Mouse (Mus musculus) kidney, adult 2 months (tissue): ENCODE data around the gene Pth2. TPM values are rescaled to one million over a fixed set of nuclear protein-coding genes. Genes with fewer than 3 reads are reported as not detected.

Experiments used
- DNase-seq: peaks from one replicate; pipeline ENCODE4 v3.0.0; 2021
- H3K27ac ChIP-seq: fragments of 200-500 bp; 2 replicates; pipeline ENCODE4 v1.5.1; 2012; ENCODE audit warnings: low read depth, low read length, control low read depth, inconsistent platforms; ENCODE audit not compliant: insufficient read depth
- H3K27me3 ChIP-seq: fragments of 200-500 bp; replicated peaks from 2 replicates; pipeline ENCODE4 v1.6.1; 2012; ENCODE audit warnings: mild to moderate bottlenecking, moderate library complexity, low read length, inconsistent platforms; ENCODE audit not compliant: control insufficient read depth, insufficient read depth
- H3K36me3 ChIP-seq: fragments of 200-500 bp; 2 replicates; pipeline ENCODE4 v1.6.1; 2012; ENCODE audit warnings: mild to moderate bottlenecking, moderate library complexity, low read length, inconsistent platforms; ENCODE audit not compliant: control insufficient read depth, insufficient read depth
- H3K4me1 ChIP-seq: fragments of 200-500 bp; 2 replicates; pipeline ENCODE4 v1.6.1; 2011; ENCODE audit warnings: low read length; ENCODE audit not compliant: control insufficient read depth, insufficient read depth
- H3K4me3 ChIP-seq: fragments of 200-500 bp; 2 replicates; pipeline ENCODE4 v1.5.1; 2011; ENCODE audit warnings: mild to moderate bottlenecking, low read depth, low read length, control low read depth; ENCODE audit not compliant: insufficient read depth
- CTCF ChIP-seq: fragments of 200-500 bp; conservative IDR thresholded peaks from 2 replicates; pipeline ENCODE4 v1.5.1; 2011; ENCODE audit warnings: low read depth, mild to moderate bottlenecking, control low read depth, low read length, moderate library complexity, mixed read lengths; ENCODE audit not compliant: insufficient read depth, insufficient read length
- POLR2A ChIP-seq: fragments of 200-500 bp; IDR thresholded peaks from one replicate; pipeline ENCODE4 v1.6.1; 2011; ENCODE audit warnings: low read depth, low read length, control low read depth
- WGBS: fragments of 180-500 bp; shearing (Covaris S2); methylation state at CpG from one replicate; pipeline ENCODE4 v1.1.7; 2018; 5-methylcytosine and 5-hydroxymethylcytosine counted together
- polyA plus RNA-seq: library from polyadenylated mRNA; depleted of rRNA; stranded (reverse); fragments of >200 nt; gene quantifications from 2 replicates; pipeline ENCODE4 v1.2.3, GENCODE M21; 2012

Pth2 gene
- polyA plus RNA-seq, 1 experiment = not detected

DNA sequence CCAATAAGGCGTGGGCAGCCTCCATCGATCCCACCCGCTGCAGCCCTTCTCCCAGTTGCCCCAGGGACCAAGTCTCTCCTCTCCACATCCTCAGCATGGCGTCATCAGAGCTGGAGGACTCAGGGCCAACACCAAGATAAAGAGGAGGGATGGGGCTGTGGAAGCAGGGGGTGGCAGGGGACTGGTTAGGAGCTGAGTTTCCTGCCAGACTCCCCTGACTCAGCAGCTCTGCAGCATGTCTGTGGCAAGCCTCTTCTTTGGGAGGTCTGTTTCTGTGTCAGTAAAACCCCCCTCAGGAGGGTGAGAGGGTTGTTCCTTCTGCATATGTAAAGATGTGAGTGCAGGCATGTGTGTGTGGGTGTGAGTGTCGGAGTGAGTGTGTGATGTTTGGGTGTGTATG lies 16.2 kb downstream of the Pth2 start:
- no peaks in the 10 kb centered on the region for H3K4me1 ChIP-seq
- 82% methylated on average over 5 of the region's 5 CpGs for WGBS
- H3K27me3 ChIP-seq = no peaks in the 10 kb centered on the region
- H3K4me3 ChIP-seq = no peak overlapping the region
- no peaks in the 10 kb centered on the region for H3K36me3 ChIP-seq
- TF ChIP-seq CTCF (no peak), POLR2A (no peak)
- no peak overlapping the region for H3K27ac ChIP-seq
- DNase-seq = no peak

DNA sequence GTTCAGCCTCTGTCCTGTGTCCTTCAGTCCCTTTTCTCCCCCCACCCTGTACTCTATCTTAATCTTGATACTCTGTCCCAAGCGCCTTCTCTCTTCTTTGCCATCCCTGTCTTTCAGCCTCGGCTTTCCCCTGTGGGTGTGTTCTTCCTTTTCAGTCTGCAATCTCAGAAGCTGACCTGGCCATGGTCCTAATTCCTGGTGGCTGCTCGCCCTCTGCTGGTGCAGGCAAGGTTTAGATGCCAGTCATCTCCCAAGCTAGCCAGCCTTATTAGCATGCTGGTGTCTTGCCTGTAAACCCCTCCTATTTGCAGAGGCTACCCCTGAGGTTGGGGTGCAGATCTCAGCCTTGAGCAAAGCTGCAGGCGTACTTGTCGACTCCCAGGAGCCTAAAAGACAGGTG lies 17.6 kb downstream of the Pth2 start:
- TF ChIP-seq POLR2A (no peak), CTCF (peak; percentile 95)
- H3K36me3 ChIP-seq = no peaks in the 10 kb centered on the region
- WGBS = 10% methylated on average over 5 of the region's 5 CpGs
- H3K4me1 ChIP-seq = no peaks in the 10 kb centered on the region
- no peak overlapping the region for H3K4me3 ChIP-seq
- H3K27me3 ChIP-seq = no peaks in the 10 kb centered on the region
- H3K27ac ChIP-seq = no peak overlapping the region
- peak; percentile 84 for DNase-seq

GRCm38 (mm10) chr7:45198961-45199360 lies 18.2 kb downstream of the Pth2 start:
- WGBS = 78% methylated on average over 11 of the region's 11 CpGs
- Histone ChIP-seq H3K4me1 (no peaks in the 10 kb centered on the region), H3K36me3 (no peaks in the 10 kb centered on the region), H3K27me3 (no peaks in the 10 kb centered on the region), H3K4me3 (no peak overlapping the region), H3K27ac (no peak overlapping the region)
- no peak for DNase-seq
- TF ChIP-seq POLR2A = no peak

GRCm38 (mm10) chr7:45202654-45203053 lies 21.9 kb downstream of the Pth2 start:
- 64% methylated on average over 10 of the region's 10 CpGs for WGBS
- no peaks in the 10 kb centered on the region for H3K27me3 ChIP-seq
- H3K4me1 ChIP-seq = no peaks in the 10 kb centered on the region

GRCm38 (mm10) chr7:45204380-45205143 lies 23.8 kb downstream of the Pth2 start, which contains the start of gene Ccdc155:
Gene Ccdc155, minus strand, starts transcription at chr7:45204892.
- WGBS = 7% methylated on average over 44 of the region's 44 CpGs
- no peaks in the 10 kb centered on the region for H3K4me1 ChIP-seq
- no peak within 1 kb of the TSS for H3K27ac ChIP-seq
- no peaks in the 10 kb centered on the region for H3K27me3 ChIP-seq
- TF ChIP-seq POLR2A (no peak), CTCF (no peak)
- DNase-seq = peak; percentile 92
- peak within 1 kb of the TSS; percentile 32 for H3K4me3 ChIP-seq
- no peaks in the 10 kb centered on the region for H3K36me3 ChIP-seq

More at GRCm38 (mm10) chr7:45202654-45203053, 21.9 kb downstream of the Pth2 start:
- no peak for DNase-seq
- no peaks in the 10 kb centered on the region for H3K36me3 ChIP-seq
- TF ChIP-seq POLR2A (no peak), CTCF (no peak)
- H3K27ac ChIP-seq = no peak overlapping the region
- no peak overlapping the region for H3K4me3 ChIP-seq

GRCm38 (mm10) chr7:45208260-45208659 lies 27.5 kb downstream of the Pth2 start:
- 83% methylated on average over 6 of the region's 6 CpGs for WGBS
- H3K36me3 ChIP-seq = no peaks in the 10 kb centered on the region
- no peak overlapping the region for H3K27ac ChIP-seq
- no peak for DNase-seq
- TF ChIP-seq CTCF (no peak), POLR2A (no peak)
- no peaks in the 10 kb centered on the region for H3K4me1 ChIP-seq
- no peak overlapping the region for H3K4me3 ChIP-seq
- 0 out of 2 replicates have a peak, but pooled peaks cover 2% of the 10 kb centered on the region for H3K27me3 ChIP-seq

DNA sequence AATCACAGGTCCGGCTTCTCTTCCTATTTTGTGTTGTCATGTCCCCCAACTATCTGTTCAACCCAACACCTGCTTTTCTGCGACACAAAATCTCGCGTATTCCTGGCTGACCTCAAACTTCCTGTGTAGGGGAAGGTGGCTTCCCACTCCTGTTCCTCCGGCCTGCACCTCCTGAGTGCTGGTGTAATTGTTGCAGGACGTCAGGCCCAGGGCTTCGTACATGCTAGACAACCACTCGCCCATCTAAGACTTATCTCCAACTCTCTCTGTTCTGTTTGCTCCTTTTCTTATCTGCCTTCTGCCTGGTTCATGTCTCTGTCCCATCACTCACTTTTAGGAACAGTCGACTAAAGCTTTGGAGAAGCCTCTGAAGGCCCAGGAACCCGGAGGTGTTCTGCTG lies 30.3 kb downstream of the Pth2 start:
- H3K36me3 ChIP-seq = no peaks in the 10 kb centered on the region
- TF ChIP-seq POLR2A (no peak), CTCF (no peak)
- H3K4me3 ChIP-seq = no peak overlapping the region
- H3K27ac ChIP-seq = no peak overlapping the region
- no peaks in the 10 kb centered on the region for H3K4me1 ChIP-seq
- no peak for DNase-seq
- H3K27me3 ChIP-seq = 0 out of 2 replicates have a peak, but pooled peaks cover 2% of the 10 kb centered on the region
- 71% methylated on average over 10 of the region's 10 CpGs for WGBS
